Mouse (Mus musculus): ENCODE measurements around the gene St8sia1. TPM values are rescaled to one million over a fixed set of nuclear protein-coding genes. Genes with fewer than 3 reads are reported as not detected.

The St8sia1 gene
- total RNA-seq, 4 experiments from 2014 or later: 0.08 to 0.19 (median 0.13) TPM

DNA sequence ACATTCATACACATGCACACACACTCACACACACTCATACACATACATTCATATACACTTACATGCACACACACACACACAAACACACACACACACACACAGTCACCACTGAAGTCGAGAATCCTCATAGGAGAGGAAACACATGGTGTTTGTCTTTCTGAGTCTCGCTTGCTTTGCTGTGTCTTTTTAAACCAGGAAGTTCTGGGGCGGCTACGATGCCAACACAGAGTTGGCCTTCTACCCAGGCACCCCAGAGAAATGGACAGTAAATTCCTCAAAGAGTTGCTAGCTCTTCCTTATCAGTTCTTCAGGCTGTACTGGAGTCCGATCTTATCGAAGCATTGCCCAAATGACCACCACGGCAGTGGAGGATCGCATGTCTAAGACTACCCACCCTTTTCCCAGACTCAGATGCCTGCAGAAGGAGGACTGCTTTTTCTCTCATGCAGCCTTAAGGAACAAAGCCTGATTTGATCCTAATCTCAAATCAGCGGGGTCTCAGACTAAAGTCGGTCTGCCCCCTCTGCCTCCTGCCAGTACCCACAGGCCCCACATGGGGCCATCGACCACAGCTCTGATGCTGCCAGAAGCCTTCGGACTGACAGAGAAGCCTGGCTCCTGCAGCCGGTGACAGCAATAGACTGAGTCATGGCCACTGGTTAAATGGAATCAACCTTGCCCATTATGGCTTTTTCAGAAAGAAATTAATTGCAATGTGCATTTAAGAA is 171.8 kb downstream of the St8sia1 start:
- DNase-seq (ENCODE audit: low spot score in 2 of 2): no peak

GRCm38 (mm10) chr6:142789736-142790135 is 174.5 kb downstream of the St8sia1 start:
- DNase-seq (ENCODE audit: low spot score in 2 of 2): no peak

DNA sequence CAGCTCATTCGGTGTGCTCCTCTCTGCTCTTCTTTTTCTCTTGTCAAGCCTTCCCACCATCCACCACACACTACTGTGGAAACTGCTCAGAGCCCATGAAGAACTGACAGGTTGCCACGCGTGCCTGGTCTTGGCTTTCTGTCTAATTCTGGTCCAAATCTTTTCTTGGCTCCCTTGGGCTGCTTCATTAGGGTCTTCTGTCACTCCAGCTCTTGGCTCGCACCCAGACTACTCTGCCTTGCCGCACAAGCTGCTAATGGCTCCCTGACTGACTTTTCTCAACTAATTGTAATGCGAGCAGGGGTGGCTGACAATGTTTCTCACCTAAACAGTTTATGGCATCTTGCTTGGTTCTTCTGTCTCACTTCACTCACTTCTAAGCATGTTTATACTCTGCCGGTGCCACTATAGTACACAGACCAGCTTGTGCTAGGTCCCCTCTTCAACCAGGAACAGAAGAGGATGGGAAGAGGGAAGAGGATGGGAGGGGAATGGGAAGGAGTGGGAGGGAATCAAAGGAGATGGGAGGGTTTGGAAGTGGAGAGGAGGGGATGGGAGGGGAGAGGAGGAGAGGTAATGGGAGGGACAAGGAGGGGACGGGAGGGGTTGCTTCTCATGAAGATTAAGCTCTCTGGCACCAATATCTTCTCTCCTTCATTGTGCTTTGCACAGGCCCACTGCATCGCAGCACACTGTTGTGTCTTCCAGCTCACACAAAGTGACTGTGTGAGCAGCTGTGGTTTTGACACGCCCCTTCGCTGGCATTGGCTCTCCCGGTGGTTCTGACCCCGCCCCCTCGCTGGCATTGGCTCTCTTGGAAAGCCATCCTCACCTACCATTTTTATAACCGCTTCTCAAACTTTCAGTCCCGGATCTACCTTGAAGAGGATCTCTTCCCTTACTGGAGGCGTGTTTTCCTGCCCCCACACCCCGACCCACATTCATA is 175.9 kb downstream of the St8sia1 start:
- DNase-seq (ENCODE audit: low spot score in 2 of 2): no peak

DNA sequence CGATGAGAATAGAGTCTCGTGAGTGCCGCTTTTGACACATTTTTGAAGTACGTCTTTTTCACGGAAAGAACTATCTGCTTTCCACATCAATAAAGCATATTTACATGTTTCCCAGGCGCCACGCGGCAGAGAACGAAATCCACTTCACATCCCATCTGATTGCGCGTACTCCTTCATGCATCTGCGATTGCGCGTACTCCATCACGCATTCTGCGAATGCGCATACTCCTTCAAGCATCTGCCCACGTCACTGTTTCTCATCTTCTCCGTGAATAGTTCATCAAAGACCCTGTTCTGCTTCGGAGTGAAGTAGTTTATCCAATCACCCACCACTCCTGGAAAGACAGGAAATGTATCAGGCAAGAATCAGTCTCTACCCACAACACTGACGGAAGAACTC is 178.1 kb downstream of the St8sia1 start:
- no peak for DNase-seq (ENCODE audit: low spot score in 2 of 2)

DNA sequence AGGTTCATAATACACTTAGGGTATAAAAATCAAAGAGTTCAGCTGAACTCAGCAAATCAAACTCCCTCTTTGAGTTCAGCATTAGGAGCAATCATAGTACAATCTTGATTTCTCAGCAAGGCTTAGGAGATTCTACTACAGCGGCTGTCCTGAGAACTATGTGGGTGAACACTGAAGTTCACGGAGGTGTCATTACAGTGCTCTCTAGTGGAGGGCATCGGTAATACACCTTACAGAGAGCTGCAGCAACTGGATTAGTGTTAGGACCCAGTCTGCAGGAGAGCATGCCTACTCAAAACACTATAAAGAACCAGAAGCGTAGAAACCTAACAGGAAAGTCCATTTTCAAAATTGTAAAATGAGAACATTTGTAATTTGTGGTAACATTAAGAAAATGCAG is 178.9 kb downstream of the St8sia1 start:
- DNase-seq (ENCODE audit: low spot score in 2 of 2): no peak

DNA sequence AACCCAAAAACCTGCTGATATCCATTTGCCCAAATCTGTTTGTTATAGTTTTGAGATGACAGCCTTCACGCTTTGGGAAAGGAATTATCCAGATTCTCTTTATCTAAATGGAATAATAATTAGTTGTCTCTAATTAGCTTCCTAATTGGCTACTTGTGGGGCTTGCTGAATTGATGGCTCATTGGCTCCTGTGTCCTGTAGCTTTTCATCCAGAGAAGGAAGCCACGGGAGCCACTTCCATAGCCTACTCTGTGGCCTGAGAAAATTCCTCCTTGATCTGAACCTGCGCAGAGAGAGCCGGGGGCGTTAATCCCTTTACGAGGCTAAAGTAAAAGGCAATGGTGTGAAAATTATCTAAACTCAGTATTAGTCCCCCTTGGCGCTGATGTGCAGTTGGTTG is 183.0 kb downstream of the St8sia1 start:
- DNase-seq (ENCODE audit: low spot score in 2 of 2): no peak

GRCm38 (mm10) chr6:142780574-142781033 is 183.6 kb downstream of the St8sia1 start:
- no peak for DNase-seq (ENCODE audit: low spot score in 2 of 2)

GRCm38 (mm10) chr6:142779812-142780573 is 184.3 kb downstream of the St8sia1 start:
- no peak for DNase-seq (ENCODE audit: low spot score in 2 of 2)

- DNase-seq (ENCODE audit: low spot score in 2 of 2): no peak
Measured at GRCm38 (mm10) chr6:142779045-142779811, 185.0 kb downstream of the St8sia1 start.

- no peak for DNase-seq (ENCODE audit: low spot score in 2 of 2)
Measured at GRCm38 (mm10) chr6:142776935-142777334, 187.3 kb downstream of the St8sia1 start.

GRCm38 (mm10) chr6:142773566-142773965 is 190.7 kb downstream of the St8sia1 start:
- DNase-seq (ENCODE audit: low spot score in 2 of 2): no peak

DNA sequence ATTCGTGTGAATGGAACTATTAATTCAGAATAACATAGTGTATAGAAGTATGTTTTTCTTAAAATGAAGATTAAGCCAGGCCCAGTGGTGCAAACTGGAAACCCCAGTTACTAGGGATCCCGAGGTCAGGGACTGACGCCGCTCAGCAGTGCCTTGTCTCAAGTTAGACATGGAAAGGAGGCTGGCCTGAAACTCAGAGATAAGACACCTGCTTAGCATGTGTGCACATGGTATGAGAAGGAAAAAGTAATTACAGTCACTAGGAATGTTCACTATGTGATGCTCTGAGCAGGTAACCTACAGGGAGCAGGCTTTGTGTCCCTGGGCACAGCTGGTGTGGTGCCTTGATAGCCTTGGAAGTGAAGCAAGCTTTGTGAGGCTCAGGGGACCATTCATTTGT is 192.6 kb downstream of the St8sia1 start:
- no peak for DNase-seq (ENCODE audit: low spot score in 2 of 2)

Other genes starting within 250 kb of the St8sia1 start
- 10 to 100 TPM; 31.2 to 34.2 (median 32.8) TPM for gene Cmas, start 207.8 kb downstream of the St8sia1 start, total RNA-seq (2022)
- not detected for gene Sult6b2, start 159.9 kb downstream of the St8sia1 start, total RNA-seq (2022)
- 1 to 10 TPM; 5.2 to 9.0 (median 7.5) TPM for gene C2cd5, start 135.7 kb upstream of the St8sia1 start, total RNA-seq (2022)
- gene Etnk1, start 202.8 kb upstream of the St8sia1 start, total RNA-seq (2022): 10 to 100 TPM; 14.4 to 17.9 (median 16.1) TPM